Mouse (Mus musculus) heart, adult 11 months (tissue): Measurements from ENCODE around the gene P2ry13.

Experiments used
- DNase-seq: peaks from one replicate; pipeline ENCODE4 v3.0.0; 2022

Gene P2ry13

GRCm38 (mm10) chr3:59194938-59195337 lies 15.7 kb downstream of the P2ry13 start, which contains the start of gene Gpr87:
Gpr87 (minus strand) TSS chr3:59195104.
- DNase-seq, result peak; percentile 68

DNA sequence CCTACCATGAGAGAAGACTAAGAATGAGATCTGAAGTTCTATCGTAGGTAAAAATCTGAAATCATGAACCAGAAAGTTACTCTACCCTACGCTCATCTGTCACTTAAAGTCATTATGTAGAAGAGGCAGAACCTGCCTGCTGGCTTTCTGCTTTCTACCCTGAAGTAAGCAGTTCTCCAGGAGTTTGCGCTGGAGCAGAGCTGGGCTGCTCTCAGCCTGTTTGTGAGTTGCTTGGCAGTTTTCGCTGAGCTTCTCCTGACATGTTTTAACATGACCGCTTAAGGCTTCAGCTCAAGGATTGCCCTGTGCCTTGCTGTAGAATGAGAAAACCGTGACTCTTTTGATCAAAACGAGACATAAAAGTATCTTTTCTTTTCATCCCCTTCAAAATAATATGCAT lies 16.6 kb downstream of the P2ry13 start:
- DNase-seq, result no peak

GRCm38 (mm10) chr3:59191674-59192073 lies 19.0 kb downstream of the P2ry13 start:
- DNase-seq, result peak; percentile 57

GRCm38 (mm10) chr3:59187336-59187735 lies 23.3 kb downstream of the P2ry13 start:
- DNase-seq, result peak; percentile 53

DNA sequence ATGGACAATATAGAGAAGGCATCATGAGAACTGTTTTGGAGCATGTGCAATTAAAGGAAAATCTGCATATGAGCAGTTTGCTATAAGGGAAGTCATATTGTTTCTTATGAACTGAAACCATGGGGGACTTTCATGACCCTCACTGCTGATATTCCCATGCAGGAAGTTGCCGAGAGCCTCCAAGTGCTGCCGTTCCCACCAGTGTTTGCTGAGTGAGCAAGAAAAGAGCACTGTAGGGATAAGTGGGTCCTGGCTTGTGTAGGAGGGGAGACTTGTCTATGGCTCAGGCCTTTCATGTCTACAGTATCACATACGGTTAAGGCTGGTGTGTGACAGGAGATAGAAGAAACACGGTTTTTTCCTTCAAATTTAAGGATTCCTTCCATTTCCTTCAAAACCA lies 25.0 kb downstream of the P2ry13 start:
- DNase-seq, result peak; percentile 67

GRCm38 (mm10) chr3:59182129-59182528 lies 28.6 kb downstream of the P2ry13 start:
- no peak for DNase-seq

DNA sequence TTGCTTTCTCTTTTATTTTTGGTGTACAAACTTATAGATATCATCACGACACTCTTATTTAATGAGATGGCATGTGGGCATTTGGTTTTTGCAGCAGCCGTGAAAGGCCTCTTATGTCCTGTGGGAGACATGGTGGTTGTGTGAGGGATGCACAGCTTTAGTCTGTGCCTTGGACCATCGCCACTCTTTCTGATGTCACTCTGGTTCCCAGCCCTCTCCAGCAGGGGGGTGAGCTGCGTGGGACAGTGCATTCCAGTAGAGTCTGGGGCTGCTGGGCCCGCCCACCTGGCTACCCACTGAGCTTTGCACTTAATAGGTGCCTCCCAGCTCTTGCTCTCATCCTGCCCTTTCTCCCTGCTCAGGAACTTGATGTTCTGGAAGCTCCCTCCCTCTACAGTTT lies 29.5 kb downstream of the P2ry13 start:
- peak; percentile 85 for DNase-seq

DNA sequence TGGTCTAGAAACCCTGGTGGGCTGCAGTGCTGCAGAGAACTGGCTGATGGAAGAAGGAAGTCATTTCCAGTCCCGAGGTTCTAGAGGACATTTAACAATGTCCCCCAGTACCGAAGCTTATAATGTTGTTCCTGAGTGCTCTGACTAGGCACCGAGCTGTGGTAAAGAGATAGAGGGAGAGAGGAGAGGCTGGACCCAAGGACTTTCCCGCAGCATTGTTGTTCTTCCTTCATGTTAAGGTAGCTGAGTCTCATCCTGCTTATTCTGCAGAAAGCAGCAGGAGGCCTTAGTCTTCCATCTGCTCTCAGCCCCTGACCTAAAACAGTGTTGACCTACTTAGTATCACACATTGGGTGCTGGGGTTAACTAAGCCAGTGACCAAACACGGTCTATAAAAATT lies 33.8 kb downstream of the P2ry13 start:
- peak; percentile 51 for DNase-seq

DNA sequence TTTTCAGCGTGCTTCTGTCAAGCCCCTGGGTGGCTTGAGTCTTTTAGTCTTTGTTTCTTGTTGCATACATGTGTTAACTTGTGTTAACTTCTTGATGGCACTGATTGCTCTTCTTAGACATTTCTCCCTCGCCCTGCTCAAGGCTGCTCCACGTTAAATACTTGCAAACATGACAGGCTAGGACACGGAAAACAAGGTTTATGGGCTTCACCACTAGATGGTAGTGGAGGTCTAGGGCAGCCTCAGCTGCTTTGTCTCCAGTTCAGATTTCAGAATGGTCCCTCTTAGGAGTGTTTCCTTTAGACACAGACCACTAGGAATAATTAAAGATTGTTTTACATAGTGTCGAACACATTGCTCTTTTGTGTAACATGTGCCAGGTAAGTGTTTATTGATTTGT lies 35.4 kb downstream of the P2ry13 start:
- peak; percentile 84 for DNase-seq

- peak; percentile 76 for DNase-seq
These were observed 36.1 kb downstream of the P2ry13 start for GRCm38 (mm10) chr3:59174426-59175154.

DNA sequence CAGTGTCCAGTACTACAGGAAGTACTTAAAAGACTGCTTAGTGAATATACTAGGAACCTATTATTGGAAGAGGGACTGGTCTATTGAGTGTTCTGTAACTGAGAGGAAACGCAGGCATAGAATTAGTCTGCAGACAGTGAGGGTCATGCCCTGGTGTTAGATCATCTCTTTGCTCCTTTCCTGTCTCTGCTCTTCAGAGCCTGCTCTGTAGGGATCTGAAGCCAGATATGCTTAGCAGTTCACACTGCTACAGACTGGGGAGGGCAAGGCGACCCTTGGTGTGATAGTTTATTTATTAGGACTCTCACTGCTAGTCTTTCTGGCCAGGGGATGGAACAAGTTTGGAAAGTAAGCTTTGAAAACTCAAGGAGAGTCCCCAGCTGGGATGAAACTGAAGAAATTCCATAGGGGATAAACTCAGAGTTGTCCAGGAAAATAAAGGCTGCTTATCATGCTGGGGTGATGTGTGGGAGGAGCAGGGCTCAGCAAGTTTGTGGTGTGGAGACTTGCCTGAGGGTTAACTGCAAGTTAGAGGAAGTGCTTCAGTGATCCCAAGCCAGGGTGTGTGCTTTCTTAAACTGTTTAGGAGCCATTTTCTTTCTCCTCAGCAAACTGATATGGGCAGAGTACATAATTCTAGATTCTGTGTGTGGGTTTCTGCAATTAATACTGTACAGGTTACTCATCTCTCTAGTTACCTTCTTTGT lies 40.6 kb downstream of the P2ry13 start:
- peak; percentile 93 for DNase-seq

DNA sequence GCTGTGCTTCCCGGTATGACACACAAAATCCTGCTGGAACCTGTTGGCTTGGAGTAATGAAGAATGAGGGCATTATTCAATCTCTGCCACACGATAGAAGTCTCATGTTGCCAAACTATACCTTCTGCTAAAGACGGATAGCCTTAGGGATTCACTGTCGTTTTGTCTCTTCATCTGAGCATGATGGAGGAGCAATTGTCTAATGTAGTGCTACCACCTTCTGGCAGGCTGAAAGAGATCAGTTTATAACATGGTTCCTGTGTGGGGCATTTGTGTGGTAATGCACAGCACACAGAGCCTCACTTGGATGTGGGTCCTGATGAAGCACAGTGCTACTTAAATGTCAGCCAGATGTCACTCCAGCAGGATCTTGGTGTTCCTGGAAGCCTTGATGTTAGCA lies 41.5 kb downstream of the P2ry13 start:
- DNase-seq, result peak; percentile 79

GRCm38 (mm10) chr3:59168476-59168875 lies 42.2 kb downstream of the P2ry13 start:
- peak; percentile 64 for DNase-seq

- peak; percentile 73 for DNase-seq
These were observed 43.1 kb downstream of the P2ry13 start for GRCm38 (mm10) chr3:59167417-59168054.

DNA sequence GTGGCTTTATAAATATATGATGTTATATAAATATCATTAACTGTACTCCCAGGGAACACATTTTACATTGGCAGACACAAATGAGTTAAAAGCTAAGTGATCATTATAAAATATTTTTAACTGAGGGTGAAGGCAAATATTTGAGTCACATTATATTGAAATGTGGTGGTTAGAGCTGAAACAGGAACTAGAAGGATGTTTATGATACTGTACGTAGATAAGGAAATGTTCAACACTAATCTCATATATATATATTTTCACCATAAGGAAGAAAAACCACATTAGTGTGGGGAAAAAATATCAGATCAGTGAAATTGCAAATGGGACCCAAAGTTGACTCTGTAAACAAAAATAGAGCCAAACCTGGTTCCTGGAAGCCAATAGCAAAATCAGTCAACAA lies 50.2 kb downstream of the P2ry13 start:
- no peak for DNase-seq
